Mouse (Mus musculus) cerebellum, adult 11 months (tissue): ENCODE measurements at regions not wholly inside any gene's neighbourhood (a gene's known extent, or its start where the extent isn't known, plus 50 kb on each side); places are given as distances from the start of the nearest gene placed in this dataset.
"Not testable (repeated sequence)": the region's sequence is repeated elsewhere in the genome, so short reads cannot be mapped to it uniquely, and the experiment has no call there.

Experiments used
- DNase-seq: peaks from one replicate; pipeline ENCODE4 v3.0.0; 2022

DNA sequence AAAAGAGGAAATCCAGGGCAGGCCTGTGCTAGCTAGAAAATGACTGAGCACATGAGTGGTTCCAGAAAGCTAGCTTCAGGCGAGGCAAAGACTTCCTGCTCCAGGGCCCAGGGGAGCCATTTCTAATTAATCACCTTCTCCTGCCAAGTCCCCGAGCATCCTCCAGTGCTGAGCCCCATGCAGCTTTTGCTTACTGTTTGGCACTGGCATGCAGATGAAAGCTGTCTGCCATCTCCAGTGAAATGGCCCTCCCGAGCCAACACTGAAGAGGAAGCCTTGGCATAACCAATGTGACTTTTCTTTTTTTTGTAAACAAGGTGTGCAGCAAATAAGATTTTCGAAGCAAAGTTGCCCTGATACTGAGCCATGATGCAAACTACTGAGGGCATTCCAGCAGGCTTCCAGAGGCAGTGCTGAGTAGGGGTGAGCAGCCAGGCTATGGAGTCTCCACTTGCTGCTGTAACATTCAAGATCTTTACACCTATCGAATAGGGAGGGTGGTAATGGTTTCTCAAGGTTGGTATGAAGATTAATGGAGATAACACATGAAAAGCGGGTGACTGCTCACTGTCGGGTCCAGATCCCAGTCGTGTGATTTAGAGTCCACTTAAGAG is 125.4 kb upstream of the Immp2l start:
- DNase-seq, result peak; percentile 29

DNA sequence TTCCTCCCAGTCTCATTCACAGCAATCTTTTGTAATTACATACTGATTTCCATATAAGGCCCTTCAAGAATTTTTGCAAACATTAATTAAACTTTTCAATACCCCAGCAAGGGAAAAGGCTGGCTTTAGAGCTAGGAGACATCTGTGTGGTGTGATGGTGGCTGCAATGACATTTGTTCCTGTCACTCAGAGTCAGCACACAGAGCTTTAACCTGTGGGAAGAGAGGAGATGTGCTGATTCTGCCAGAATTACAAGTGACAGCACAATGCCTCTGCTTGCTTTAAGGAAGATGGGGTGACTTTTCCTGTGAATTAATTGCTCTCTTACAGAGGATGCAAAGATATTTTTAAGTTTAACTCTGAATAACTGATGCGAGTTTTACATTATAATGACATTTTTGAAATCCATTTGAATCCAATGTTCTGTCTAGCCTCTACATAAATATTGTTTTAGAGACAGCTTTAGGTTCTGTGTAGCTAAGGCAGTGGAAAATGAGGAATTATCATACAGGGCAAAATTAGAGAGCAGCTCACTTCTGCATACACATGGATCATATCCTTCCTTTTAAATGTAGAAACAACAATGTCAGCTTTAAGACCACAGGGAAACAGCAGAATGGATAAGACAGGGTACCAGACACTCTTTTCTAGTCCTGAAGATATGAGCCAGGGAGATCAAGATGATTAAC is 118.1 kb upstream of the Immp2l start:
- DNase-seq, result no peak

DNA sequence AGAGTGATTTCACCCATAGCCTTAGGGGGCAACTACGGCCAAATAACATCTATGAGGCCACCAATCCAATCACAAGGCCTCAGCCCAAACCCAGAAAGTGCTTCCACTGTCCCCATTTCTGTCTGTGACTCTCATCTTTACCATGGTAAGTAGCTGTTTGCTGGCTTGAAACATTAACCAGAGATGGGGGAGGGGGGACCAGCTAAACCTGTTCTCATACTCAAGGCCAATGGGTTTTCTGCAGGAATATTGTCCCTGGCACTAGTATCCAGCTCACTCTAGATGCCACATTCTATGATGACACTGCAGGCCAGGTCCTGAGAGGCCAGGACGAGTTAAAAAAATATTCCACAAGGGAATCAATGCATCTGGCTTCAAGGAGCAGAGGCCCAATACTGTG is 117.1 kb upstream of the Immp2l start:
- DNase-seq, result no peak

DNA sequence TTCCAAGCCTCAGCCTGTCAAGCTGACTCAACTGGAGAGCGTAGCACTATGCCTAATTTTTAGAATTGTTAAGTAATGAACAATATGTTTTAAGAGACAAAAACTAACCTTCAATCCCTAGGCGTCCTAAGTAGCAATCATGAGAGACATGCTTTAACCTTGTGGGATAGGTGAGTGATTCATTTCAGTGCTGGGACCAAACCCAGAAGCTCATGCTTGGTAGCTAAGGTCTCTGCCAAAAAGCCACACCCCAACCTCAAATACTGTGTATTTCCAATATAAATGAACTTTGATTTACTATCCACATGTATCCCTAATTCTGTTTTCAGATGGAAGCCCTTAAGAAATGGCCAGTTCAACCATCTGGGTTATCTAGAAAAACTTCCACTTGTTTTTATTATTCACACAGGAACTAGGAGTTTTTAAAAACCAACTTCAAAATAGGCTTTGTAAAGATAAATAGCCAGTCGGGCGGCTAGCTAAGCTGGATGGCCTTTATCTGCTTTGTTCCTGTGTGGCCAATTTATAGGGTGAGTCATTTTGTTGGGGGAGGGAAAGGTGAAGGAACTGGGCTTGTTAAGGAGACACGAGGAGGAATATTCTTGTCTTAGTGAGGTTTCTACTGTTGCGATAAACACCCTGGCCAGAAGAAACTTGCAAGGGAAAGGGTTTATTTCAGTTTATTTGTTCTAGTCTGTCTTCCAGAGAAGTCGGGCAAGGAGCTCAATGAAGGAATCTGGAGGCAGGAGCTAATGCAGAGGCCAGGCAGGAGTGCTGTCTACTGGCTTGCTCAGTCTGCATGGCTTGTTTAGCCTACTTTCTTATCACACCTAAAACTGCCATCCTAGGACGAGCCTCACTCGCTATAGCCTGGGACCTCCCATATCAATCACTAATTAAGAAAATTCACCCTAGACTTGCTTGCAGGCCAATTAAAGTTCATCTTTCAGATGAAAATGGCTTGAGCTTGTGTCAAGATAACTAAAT is 114.8 kb upstream of the Immp2l start:
- DNase-seq, result no peak

DNA sequence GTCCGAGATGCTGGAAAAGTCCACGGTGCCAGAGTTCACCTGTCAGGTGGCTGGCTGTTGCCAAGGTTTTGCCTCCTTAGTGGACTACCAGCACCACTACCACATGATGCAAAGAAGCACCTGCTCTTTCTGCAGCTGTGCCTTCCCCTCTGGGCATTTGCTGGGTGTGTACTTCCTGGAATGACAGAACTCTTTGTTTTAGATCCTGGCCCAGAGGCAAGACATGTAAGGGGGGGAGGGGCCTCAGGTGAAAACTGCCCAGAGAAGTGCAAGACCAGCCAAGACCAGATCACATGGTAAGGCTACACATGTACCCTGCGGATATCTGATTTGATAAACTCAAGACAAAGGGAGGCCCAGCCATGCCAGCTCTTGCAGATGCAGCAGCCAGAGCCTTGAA is 106.4 kb upstream of the Immp2l start:
- DNase-seq, result no peak

DNA sequence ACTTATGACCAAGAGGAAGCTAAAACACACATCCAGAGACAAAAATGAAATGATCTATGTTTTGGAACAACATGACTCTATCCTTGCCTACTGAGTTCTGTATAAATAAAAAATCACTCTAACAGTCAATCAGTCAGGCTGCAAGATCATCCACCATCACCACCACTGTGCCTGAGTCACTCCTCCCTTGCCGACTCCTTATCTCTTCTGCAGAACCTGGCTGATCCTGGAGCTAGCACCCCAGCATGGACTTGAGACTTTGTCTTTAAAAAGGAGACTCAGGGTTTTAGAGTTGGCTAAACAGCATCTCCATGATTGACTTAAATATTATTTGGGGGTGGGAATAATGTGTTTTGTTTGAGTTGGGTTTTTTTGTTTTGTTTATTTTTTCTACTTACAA is 101.9 kb upstream of the Immp2l start:
- DNase-seq, result no peak

DNA sequence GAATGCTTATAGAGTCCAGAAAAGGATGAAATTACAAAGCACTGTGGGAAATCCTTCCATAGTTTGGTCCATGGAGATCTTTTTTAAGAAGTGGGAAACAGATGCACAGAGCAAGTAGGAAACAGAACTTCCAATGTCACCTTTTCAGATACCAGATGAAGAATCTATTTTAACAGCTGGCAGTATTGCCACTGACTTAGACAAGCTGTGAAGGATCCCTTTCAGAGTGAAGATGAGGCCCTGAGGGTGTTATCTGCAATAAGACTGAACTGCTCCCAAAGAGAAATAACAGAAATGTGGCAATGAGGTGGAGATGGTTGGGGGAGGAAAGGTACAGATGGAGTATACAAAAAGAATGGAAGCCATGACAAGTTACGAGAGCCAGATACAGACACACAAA is 97.2 kb upstream of the Immp2l start:
- DNase-seq, result no peak

DNA sequence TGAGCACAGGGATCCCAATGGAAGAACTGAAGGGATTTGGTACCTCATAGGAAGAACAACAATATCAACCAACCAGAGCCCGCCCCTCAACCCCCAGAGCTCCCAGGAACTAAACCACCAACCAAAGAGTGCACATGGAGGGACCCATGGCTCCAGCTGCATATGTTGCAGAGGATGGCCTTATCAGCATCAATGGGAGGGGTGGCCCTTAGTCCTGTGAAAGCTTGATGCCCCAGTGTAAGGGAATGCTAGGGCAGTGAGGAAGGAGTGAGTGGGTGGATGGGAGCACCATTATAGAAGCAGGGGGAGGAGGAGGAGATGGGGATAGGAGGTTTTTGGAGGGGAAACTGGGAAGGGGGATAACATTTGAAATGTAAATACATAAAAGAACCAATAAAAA is 94.5 kb upstream of the Immp2l start:
- not testable (repeated sequence) for DNase-seq

DNA sequence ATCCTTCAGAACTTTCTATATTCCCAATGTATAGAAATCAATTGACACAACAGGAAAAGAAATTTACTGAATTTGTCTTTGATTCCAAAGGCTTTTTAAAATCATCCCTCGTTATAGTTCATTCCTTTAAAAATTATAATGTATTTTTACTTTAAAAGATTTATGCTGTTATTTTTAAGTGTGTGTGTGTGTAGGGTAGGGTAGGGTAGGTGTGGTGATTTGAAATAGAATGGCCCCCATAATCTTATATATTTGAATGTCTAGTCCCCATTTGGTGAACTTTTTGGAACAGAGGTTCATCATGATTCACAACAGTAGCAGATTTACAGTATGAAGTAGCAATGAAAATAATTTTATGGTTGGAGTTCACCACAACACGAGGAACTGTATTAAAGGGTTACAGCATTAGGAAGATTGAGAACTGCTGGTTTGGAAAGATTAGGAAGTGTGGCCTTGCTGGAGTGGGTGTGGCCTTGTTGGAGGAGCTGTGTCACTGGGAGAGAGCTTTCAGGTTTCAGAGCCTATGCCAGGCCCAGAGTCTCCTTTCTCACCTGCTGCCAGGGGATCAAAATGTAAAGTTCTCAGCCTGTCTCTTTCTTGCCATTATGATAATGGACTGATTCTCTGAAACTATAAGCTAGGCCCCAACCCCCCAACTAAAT is 88.7 kb upstream of the Immp2l start:
- no peak for DNase-seq

DNA sequence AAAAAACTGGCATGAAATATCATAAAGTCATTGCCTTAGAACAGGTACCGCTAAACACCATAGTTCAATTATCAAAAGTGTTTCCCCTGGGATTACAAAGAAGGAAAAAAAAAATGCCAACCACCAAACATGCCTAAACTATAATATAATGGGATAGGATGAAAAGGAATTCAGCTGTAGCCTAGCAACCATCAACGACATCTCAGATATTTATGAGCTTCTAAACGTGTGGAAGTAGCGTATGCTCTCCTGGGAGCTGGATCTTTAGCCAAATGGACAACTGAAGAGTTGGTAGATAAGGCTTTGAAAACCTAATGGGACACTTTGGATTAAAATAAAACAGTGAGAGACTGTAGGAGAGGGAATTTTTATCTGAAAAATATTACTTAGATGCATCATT is 86.9 kb upstream of the Immp2l start:
- DNase-seq, result no peak

DNA sequence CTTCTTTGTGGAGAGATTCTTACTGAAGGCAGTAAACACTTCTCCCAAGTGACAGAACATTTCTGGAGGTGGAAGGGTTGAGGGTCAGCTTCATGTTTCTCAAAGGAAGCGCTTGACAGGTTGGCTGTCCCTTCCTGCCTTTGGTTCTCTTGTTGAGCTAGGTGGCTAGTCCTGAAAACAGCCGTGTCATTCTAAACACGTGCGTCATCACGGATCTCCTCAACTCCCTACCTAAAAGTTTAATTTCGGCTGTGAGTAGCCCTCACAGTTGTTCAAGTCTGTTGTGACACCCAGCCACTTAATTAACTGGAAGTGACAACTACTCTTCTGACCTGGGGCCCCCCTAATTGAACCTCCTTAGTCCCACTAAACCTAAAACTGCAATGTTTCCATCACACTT is 77.0 kb upstream of the Immp2l start:
- no peak for DNase-seq

DNA sequence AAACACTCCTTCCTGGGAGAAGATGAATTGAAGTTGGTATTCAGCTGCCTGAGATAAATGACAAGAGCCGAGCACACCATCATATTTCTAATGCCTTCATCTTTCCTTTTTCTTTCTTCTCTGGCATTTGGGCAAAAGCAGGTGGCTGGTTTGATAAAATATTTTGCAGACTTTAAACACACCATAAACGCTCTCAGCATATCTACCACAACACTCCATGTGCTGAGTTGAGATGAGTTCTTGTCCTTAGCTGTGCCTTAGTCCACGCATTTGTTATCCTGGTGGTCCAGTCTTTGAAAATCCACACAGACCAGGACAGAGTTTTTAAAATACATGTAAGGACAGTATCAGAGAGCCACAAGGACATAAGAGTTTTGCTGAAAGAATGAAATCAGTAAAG is 74.3 kb upstream of the Immp2l start:
- no peak for DNase-seq

DNA sequence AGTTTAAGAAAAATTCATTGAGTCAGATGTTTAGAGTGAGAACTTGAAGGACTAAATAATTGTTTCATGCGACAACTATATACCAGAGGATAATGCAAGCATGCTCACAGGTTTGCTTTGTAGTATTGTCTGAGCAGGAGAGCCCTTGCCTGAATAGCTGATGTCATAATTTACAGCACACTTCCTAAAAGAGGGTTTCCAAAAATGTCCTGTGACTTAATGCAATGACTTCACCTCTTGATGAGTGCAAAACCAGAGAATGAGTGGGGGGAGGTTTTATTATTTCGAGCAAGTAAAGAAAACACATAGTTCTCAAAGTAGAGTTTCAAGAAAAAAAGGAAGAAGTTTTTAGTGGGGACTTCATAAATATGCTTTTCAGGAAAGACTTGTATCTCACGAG is 65.4 kb upstream of the Immp2l start:
- DNase-seq, result no peak

DNA sequence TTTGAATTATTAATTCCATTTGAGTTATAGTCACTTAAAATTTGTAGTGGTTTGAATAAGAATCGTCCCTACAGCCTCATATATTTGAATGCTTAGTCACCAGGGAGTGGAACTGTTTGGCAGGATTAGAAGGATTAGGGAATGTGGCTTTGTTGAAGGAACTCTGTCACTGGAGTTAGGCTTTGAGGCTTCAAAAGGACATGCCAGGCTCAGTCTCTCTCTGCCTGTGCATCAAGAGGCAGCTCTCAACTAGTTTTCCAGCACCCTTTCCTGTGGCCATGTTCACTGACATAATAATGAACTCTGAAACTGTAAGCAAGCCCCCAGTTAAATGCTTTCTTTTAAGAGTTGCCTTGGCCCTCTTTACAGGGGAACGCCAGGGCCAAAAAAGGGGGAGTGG is 58.9 kb upstream of the Immp2l start:
- DNase-seq, result no peak

DNA sequence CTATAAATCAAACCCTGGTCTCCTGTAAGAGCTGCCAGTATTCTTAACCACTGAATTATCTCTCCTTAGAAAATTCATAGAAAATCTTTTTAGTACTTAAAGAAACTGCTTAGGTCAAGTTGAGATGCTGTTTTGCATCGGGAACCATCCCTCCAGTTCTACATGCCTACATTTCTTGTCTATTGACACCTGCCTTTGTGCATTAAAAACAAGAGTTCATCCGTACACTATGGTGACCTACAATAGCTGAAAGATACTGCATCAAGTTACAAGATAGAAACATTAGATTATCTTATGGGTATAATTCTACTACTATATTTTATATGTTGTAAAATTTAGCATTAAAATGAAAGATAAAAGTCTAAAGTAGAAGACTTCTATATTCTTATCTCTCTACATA is 57.6 kb upstream of the Immp2l start:
- DNase-seq, result no peak

DNA sequence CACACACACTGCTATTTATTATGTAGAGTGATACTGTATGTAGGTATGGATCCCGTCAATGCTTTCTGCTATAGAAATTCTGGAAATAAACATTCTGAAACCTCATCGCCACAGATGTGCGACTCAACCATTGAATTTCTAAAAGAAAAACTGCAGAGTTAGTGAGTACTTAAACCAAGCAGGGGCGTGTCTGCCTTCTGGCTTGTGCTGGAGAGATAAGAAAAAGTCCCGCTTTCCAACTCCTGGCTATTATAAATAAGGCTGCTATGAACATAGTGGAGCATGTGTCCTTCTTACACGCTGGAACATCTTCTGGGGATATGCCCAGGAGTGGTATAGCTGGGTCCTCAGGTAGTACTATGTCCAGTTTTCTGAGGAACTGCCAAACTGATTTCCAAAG is 57.2 kb upstream of the Immp2l start:
- DNase-seq, result not testable (repeated sequence)

DNA sequence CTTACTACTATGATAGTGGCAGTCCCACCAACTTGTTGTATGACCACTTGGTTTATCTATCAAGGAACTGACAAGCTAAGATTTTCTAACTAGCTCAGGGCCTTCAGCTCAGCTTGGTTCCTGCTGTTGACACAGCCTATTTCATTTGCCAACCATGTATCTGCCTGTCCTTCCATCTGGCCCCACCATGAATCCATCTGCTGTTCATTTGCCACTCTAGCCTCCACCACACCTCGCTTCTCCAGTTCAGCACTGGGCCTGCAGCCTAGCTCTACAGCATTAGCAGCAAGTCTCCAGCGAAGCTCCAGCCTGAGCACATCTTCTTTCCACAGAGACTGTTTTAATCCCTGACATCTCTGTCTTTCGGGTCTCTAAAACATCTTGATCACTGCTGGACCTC is 51.0 kb upstream of the Immp2l start:
- DNase-seq, result peak; percentile 77
